Mouse (Mus musculus): ENCODE results near the gene Gm28035.

GRCm38 (mm10) chr2:30263811-30264210, 23.4 kb downstream of the Gm28035 start:
- TF ChIP-seq CTCF (IDR thresholded peaks at IDR 0.05; ENCODE audit: low read depth) (no peak), EP300 (IDR thresholded peaks at IDR 0.05; ENCODE audit: low read depth) (no peak)

Data from heart, postnatal 0 days (tissue).